Mouse (Mus musculus) midbrain, embryonic 13.5 days (tissue): ENCODE measurements around the gene Rtp1. TPM values are rescaled to one million over a fixed set of nuclear protein-coding genes. Genes with fewer than 3 reads are reported as not detected.

Experiments
- ATAC-seq: fragments of 200-750 bp; cut with Nextera tagmentation; 2 replicates; pipeline ENCODE4 v1.8.0; 2017; ENCODE audit warnings: mild to moderate bottlenecking, moderate TSS enrichment, moderate library complexity
- H3K27ac ChIP-seq: fragments of 300-500 bp; sonication (generic); 2 replicates; pipeline ENCODE4 v1.5.1; 2015; ENCODE audit warnings: inconsistent platforms, mild to moderate bottlenecking, moderate library complexity
- H3K27me3 ChIP-seq: fragments of 300-500 bp; sonication (generic); 2 replicates; pipeline ENCODE4 v1.6.1; 2015; ENCODE audit warnings: mild to moderate bottlenecking, inconsistent platforms
- H3K36me3 ChIP-seq: fragments of 300-500 bp; sonication (generic); 2 replicates; pipeline ENCODE4 v1.6.1; 2015; ENCODE audit warnings: mild to moderate bottlenecking, inconsistent platforms
- H3K4me1 ChIP-seq: fragments of 300-500 bp; sonication (generic); replicated peaks from 2 replicates; pipeline ENCODE4 v1.6.1; 2015; ENCODE audit warnings: inconsistent platforms
- H3K4me2 ChIP-seq: fragments of 300-500 bp; sonication (generic); replicated peaks from 2 replicates; pipeline ENCODE4 v1.6.1; 2015; ENCODE audit warnings: moderate library complexity, mild to moderate bottlenecking, inconsistent platforms
- H3K4me3 ChIP-seq: fragments of 300-500 bp; sonication (generic); replicated peaks from 2 replicates; pipeline ENCODE4 v1.5.1; 2015; ENCODE audit warnings: mild to moderate bottlenecking, inconsistent platforms
- H3K9ac ChIP-seq: fragments of 300-500 bp; sonication (generic); replicated peaks from 2 replicates; pipeline ENCODE4 v1.6.1; 2015; ENCODE audit warnings: mild to moderate bottlenecking, inconsistent platforms
- H3K9me3 ChIP-seq: fragments of 300-500 bp; sonication (generic); 2 replicates; pipeline ENCODE4 v1.6.1; 2016; ENCODE audit warnings: mild to moderate bottlenecking, inconsistent platforms
- WGBS: fragments of 180-500 bp; shearing (Covaris S2); methylation state at CpG from one replicate; pipeline ENCODE4 v1.1.7; 2015; 5-methylcytosine and 5-hydroxymethylcytosine counted together
- polyA plus RNA-seq: library from polyadenylated mRNA; unstranded; fragments of >200 nt; fragmentation: Nextera tagmentation; extraction: Ambion mirVana; gene quantifications from 2 replicates; pipeline ENCODE4 v1.2.1, GENCODE M21; 2015

Gene Rtp1
- polyA plus RNA-seq, 1 experiment from 2014 or later, result 0.08 TPM

DNA sequence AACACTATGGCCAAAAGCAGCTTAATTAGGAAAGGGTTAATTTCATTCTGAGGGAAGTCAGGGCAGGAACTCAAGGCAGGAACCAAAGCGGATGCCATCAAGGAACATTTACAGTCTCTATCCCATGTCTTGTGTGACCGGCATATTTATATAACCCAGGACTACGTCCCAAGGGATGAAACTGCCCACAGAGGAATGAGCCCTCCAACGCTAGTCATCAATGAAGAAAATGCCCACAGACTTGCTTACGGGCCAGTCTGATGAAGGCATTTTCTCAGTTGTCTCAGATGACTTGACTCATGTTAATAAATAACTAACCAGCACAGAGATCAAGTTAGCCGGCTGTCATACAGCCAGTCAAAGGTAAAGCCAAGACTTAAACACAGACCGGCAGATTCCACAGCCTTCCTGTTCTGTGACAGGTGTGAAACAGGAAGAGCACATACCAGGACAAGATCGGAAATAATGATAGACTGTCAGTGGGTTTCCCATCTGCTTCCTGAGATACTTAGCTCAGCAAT lies 9.3 kb upstream of the Rtp1 start:
- no peak overlapping the region for H3K4me2 ChIP-seq
- peaks cover 15% of the 10 kb centered on the region for H3K4me1 ChIP-seq
- H3K9ac ChIP-seq, result no peak overlapping the region
- no peak for ATAC-seq
- H3K27ac ChIP-seq, result no peak overlapping the region
- no peaks in the 10 kb centered on the region for H3K9me3 ChIP-seq
- no peaks in the 10 kb centered on the region for H3K36me3 ChIP-seq
- no peak overlapping the region for H3K4me3 ChIP-seq
- 93% methylated on average over 8 of the region's 8 CpGs for WGBS
- no peaks in the 10 kb centered on the region for H3K27me3 ChIP-seq

DNA sequence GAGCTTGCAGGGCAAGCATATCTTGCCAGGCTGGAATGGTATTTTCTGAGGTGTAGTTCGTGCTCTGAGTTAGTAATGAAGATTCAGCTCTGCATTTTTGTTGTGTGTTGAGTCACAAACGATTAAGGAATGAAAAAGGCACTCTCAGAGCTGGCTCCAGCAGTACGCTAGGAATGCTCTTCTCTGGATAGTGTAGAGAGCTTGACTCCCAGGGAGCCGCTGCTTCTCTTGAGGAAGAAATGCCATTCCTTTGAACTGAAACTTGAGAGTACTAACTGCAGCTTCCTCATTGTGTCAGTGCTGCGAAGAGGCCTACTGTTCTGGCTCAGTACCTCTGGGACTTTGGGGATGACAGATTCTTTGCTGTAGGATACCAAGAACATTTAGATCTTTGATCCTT lies 5.1 kb upstream of the Rtp1 start:
- Histone ChIP-seq H3K4me2 (no peak overlapping the region), H3K4me1 (no peaks in the 10 kb centered on the region), H3K9ac (no peak overlapping the region), H3K4me3 (no peak overlapping the region), H3K27me3 (no peaks in the 10 kb centered on the region), H3K9me3 (no peaks in the 10 kb centered on the region), H3K27ac (no peak overlapping the region), H3K36me3 (no peaks in the 10 kb centered on the region)
- 73% methylated on average over 5 of the region's 5 CpGs for WGBS
- ATAC-seq, result no peak

DNA sequence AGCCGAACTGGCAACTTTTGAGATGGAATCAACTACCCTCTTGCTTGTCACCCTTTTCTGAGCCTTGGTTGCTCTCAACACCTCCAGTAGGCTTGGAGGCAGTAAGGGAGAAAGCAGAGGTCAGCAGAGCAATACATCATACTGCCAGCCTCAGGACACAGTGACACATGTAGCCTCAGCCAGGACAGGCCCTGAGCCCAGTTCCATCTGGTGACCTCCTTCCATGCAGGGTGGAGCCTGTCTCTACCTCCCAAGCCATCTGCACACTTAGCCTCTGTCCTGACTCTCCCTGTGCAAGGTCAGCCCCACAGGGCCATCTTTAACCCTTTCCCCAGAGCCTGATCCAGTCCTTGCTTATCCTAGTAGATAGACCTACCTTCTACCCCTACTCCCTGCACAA lies 1.2 kb upstream of the Rtp1 start:
- H3K27ac ChIP-seq, result no peak overlapping the region
- H3K9me3 ChIP-seq, result no peaks in the 10 kb centered on the region
- H3K27me3 ChIP-seq, result no peaks in the 10 kb centered on the region
- no peaks in the 10 kb centered on the region for H3K4me1 ChIP-seq
- no peak overlapping the region for H3K4me3 ChIP-seq
- H3K4me2 ChIP-seq, result no peak overlapping the region
- 96% methylated on average over 1 of the region's 1 CpGs for WGBS
- H3K9ac ChIP-seq, result no peak overlapping the region
- no peaks in the 10 kb centered on the region for H3K36me3 ChIP-seq
- no peak for ATAC-seq

DNA sequence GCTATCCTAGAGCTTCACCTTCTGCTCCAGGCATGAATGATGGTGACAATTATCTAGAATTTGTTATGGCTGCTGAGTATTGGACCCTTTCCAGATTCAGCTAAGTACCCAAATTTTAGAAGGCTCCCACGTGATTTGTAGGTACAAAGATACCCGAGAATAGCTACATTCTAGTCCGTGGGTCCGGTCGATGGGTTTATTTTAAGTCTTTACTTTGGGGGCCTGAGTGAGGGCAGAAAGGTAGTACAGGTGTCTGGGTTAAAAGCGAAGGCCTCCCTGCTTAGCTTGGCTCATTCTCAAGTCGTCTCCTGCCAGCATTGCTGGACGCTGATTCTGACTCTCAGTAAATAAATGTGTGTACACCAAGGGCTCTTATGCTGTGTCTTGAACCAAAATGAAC lies 1.1 kb downstream of the Rtp1 start:
- Histone ChIP-seq H3K36me3 (no peaks in the 10 kb centered on the region), H3K9ac (no peak overlapping the region), H3K4me2 (no peak overlapping the region), H3K9me3 (no peaks in the 10 kb centered on the region), H3K27me3 (no peaks in the 10 kb centered on the region), H3K27ac (no peak overlapping the region), H3K4me3 (no peak overlapping the region), H3K4me1 (no peaks in the 10 kb centered on the region)
- 96% methylated on average over 8 of the region's 8 CpGs for WGBS
- no peak for ATAC-seq

DNA sequence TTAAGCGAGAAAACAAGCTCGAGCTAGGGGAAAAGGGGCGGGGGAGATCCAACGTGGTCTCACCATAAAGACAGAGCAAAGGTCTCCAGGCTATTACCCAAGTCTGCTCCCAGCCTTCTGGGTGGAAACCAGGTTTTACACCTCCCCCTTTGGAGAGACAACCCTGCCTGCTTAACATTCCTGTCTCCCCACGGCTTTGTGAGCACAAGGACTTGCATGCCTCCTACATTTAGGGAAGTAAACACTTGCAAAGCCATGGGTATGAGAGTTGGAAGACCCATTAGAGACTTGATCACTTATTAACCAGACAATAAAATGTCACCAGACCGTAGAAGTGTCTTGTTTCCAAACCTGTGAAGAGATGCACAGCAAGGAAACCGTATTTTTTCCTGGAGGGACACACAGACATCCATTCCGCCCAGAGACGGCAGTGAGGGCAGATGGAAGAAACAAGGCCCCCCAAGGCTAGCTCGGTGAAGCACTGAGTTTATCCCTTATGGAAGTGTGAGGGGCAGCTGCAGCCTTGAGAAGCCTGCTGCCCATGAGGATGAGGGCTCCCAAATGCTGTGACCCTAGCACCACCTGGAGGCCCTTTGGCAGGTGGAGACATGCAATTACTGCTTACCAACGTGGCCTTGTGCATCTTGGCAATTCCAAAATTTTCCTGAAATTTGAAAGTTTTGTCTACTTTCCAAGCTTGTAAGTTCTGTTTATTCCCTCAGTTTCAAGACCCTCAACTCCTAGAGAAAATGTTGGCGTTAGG lies 8.7 kb downstream of the Rtp1 start:
- H3K4me3 ChIP-seq, result no peak overlapping the region
- H3K27ac ChIP-seq, result no peak overlapping the region
- no peak overlapping the region for H3K4me2 ChIP-seq
- H3K4me1 ChIP-seq, result no peaks in the 10 kb centered on the region
- H3K9me3 ChIP-seq, result no peaks in the 10 kb centered on the region
- H3K9ac ChIP-seq, result no peak overlapping the region
- no peak for ATAC-seq
- no peaks in the 10 kb centered on the region for H3K27me3 ChIP-seq
- WGBS, result 75% methylated on average over 12 of the region's 12 CpGs
- no peaks in the 10 kb centered on the region for H3K36me3 ChIP-seq

DNA sequence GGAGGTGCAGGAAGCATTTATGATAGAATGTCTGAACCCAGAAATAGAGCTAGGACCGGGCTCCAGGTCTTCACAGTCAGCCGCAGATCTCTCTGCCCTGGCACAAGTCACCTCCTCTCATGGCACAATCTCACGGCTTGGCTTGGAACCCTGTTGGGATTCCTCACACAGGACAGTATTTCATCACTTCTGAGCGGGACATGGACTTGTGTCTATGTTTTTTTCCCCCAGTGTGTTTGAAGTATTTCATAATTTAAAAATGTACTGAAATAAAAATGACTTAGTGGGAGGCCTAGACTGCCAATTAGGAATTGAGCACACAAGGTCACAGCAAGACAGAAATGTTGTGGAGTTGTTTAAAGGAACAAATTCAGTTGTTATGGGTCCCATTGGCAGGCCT lies 15.3 kb downstream of the Rtp1 start:
- no peak for ATAC-seq
- WGBS, result 95% methylated on average over 4 of the region's 4 CpGs
- Histone ChIP-seq H3K4me3 (no peak overlapping the region), H3K4me2 (no peak overlapping the region), H3K36me3 (no peaks in the 10 kb centered on the region), H3K4me1 (no peaks in the 10 kb centered on the region), H3K9me3 (no peaks in the 10 kb centered on the region), H3K27ac (no peak overlapping the region), H3K9ac (no peak overlapping the region), H3K27me3 (no peaks in the 10 kb centered on the region)

DNA sequence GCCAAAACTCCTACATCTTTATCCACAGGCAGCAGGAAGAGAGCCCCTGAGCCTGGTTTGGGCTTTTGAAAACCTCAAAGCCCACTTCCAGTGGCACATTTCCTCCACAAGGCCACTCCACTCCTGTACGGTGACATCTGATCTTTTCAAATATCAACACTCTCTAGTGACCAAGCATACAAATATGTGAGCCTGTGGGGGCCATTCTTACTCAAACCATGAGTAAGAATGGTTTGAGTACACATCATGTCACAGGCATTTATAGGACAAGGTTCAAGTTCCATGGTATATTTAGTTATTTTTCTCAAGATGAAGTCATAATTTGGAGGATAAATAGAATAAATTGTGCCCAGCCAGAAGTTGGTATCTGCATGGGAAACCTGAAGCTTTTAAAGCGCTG lies 21.0 kb downstream of the Rtp1 start:
- no peak for ATAC-seq
- Histone ChIP-seq H3K4me2 (no peak overlapping the region), H3K36me3 (no peaks in the 10 kb centered on the region), H3K27me3 (no peaks in the 10 kb centered on the region; the same call in 1 of the 2 replicates), H3K4me3 (no peak overlapping the region), H3K9me3 (no peaks in the 10 kb centered on the region), H3K9ac (no peak overlapping the region), H3K4me1 (no peaks in the 10 kb centered on the region), H3K27ac (no peak overlapping the region)
- WGBS, result 90% methylated on average over 2 of the region's 2 CpGs

DNA sequence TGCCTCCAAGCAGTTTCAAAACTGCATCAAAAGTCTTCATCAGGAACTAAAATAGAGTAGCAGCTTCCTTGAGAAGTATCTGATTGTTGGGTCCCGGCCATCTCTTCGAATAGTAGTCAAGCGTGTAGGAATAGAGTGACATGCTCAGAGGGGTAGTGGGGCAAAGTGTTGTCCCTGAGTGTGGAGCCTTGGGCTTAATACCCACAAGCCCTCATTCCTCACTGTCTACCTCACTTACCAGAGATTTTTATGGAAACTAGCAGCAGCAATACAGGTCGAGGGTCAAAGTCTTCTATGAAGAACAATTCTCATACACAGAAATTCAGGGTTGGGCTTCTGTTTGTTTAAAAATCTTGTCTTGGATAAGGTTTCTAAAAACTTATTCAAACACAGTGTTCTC lies 21.9 kb downstream of the Rtp1 start:
- ATAC-seq, result no peak
- 90% methylated on average over 4 of the region's 4 CpGs for WGBS
- no peak overlapping the region for H3K4me3 ChIP-seq
- no peaks in the 10 kb centered on the region; the same call in 1 of the 2 replicates for H3K27me3 ChIP-seq
- H3K27ac ChIP-seq, result no peak overlapping the region
- H3K4me1 ChIP-seq, result no peaks in the 10 kb centered on the region
- H3K9me3 ChIP-seq, result no peaks in the 10 kb centered on the region
- H3K36me3 ChIP-seq, result no peaks in the 10 kb centered on the region
- H3K4me2 ChIP-seq, result no peak overlapping the region
- H3K9ac ChIP-seq, result no peak overlapping the region

DNA sequence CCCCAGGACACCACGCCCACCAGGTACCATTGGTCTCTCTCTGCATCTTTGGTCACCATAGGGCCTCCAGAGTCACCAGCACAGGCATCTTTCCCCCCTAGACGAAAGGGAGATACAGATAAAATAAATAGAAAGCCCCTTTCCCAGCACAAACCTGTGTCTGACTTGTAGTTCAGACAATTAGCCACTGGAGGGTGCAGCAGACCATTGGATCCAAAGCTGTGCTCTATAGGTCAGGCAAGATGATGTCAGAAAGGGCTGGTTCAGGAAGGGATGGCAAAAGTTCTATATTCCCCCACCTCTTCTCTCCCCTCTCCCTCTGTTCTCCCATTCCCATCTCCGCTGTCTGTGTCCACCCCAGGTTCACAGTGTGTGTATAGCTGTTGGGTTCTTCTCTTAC lies 23.5 kb downstream of the Rtp1 start:
- Histone ChIP-seq H3K36me3 (no peaks in the 10 kb centered on the region), H3K4me3 (no peak overlapping the region), H3K4me1 (no peaks in the 10 kb centered on the region), H3K9ac (no peak overlapping the region), H3K27me3 (no peaks in the 10 kb centered on the region; the same call in 1 of the 2 replicates), H3K4me2 (no peak overlapping the region), H3K27ac (no peak overlapping the region), H3K9me3 (no peaks in the 10 kb centered on the region)
- 9% methylated on average over 3 of the region's 3 CpGs for WGBS
- peak; percentile 85 for ATAC-seq

DNA sequence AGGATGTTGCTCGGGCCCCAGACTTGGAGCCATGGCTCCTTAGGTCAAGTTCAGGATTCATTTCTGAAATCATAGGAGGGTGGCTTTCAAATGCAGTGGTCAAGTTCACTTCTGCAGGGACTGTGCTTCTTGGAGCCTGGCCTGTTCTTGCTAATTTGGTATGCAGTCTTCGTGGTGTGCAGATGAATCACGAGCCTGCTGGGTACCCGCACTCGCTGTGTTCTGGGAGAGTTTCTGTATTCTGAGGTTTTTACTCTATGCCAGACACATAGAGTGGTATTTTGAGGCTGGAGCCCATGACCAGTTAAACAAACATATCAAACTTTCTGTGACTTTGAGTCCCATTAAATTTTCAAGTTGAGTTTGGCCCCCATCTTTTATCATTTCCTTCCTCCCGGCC lies 25.4 kb downstream of the Rtp1 start:
- H3K4me2 ChIP-seq, result no peak overlapping the region
- no peak overlapping the region for H3K4me3 ChIP-seq
- H3K36me3 ChIP-seq, result no peaks in the 10 kb centered on the region
- WGBS, result 80% methylated on average over 6 of the region's 6 CpGs
- no peaks in the 10 kb centered on the region for H3K9me3 ChIP-seq
- no peak for ATAC-seq
- no peaks in the 10 kb centered on the region for H3K4me1 ChIP-seq
- no peak overlapping the region for H3K27ac ChIP-seq
- no peaks in the 10 kb centered on the region; the same call in 1 of the 2 replicates for H3K27me3 ChIP-seq
- H3K9ac ChIP-seq, result no peak overlapping the region

DNA sequence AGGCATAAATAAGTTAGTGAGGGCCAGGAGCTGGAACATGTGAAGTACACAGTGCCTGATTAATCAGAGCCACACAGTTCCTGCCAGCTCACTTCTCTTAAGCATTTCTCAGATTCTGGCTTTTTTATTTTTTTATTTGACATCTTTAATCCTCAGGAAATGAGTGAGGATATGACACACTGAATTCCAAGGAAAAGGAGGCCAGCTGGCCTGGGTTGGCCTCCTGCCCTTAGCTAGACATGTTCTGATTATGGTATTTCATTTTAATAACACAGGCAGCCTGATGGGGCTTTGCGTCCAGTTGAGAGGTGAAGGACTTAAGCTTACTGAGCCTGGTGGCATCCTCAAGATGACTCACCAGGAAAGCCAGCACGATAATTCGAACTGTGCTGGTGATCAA lies 27.6 kb downstream of the Rtp1 start:
- no peaks in the 10 kb centered on the region; the same call in 1 of the 2 replicates for H3K27me3 ChIP-seq
- 88% methylated on average over 3 of the region's 3 CpGs for WGBS
- H3K36me3 ChIP-seq, result no peaks in the 10 kb centered on the region
- H3K9me3 ChIP-seq, result no peaks in the 10 kb centered on the region
- no peak overlapping the region for H3K9ac ChIP-seq
- no peaks in the 10 kb centered on the region for H3K4me1 ChIP-seq
- ATAC-seq, result no peak
- H3K4me2 ChIP-seq, result no peak overlapping the region
- H3K27ac ChIP-seq, result no peak overlapping the region
- no peak overlapping the region for H3K4me3 ChIP-seq

DNA sequence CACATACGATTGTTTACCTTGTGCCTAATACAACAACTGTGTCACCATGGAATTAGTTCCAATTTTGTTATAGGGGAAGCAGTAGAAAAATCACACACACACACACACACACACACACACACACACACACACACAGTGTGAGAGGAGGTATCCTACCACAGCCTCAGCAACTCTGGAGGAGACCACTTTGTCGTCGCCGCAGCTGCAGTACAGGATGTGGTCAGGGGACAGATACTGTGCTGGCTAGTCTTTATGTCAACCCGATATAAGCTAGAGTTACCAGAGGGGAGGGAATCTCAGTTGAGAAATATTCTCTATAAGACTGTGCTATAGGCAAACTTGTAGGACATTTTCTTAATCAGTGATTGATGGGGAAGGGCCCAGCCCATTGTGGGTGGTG lies 28.4 kb downstream of the Rtp1 start:
- H3K9ac ChIP-seq, result no peak overlapping the region
- WGBS, result 89% methylated on average over 5 of the region's 5 CpGs
- H3K4me3 ChIP-seq, result no peak overlapping the region
- H3K9me3 ChIP-seq, result no peaks in the 10 kb centered on the region
- no peaks in the 10 kb centered on the region; the same call in 1 of the 2 replicates for H3K27me3 ChIP-seq
- ATAC-seq, result no peak
- no peak overlapping the region for H3K4me2 ChIP-seq
- no peaks in the 10 kb centered on the region for H3K4me1 ChIP-seq
- no peak overlapping the region for H3K27ac ChIP-seq
- no peaks in the 10 kb centered on the region for H3K36me3 ChIP-seq
